Mouse (Mus musculus) gastrocnemius, adult 2 months (tissue): Measurements from ENCODE around the gene Cnp. TPM values are rescaled to one million over a fixed set of nuclear protein-coding genes. Genes with fewer than 3 reads are reported as not detected.
A peak's percentile ranks its signal among the peaks of the same experiment; 100 is the strongest.
"Not testable (repeated sequence)": the region's sequence is repeated elsewhere in the genome, so short reads cannot be mapped to it uniquely, and the experiment has no call there.

Experiments used
- DNase-seq: peaks from one replicate; pipeline ENCODE4 v3.0.0; 2022
- H3K27ac ChIP-seq: fragments of 200-600 bp; 2 replicates; pipeline ENCODE4 v1.8.1; 2022; ENCODE audit warnings: mild to moderate bottlenecking
- H3K4me3 ChIP-seq: fragments of 200-600 bp; 2 replicates; pipeline ENCODE4 v1.8.1; 2022; ENCODE audit warnings: mild to moderate bottlenecking, moderate library complexity
- CTCF ChIP-seq: fragments of 200-600 bp; IDR thresholded peaks from 2 replicates; pipeline ENCODE4 v1.8.1; 2022; ENCODE audit warnings: antibody characterized with exemption, mild to moderate bottlenecking, moderate library complexity
- intact Hi-C: fragments of 180-260 bp; cut with DNase I; formaldehyde crosslinking; loops from one replicate; pipeline ENCODE4 v1.15.1; 2025
- total RNA-seq, 2 experiments: library from RNA; stranded (reverse); gene quantifications; 2 replicates each; pipeline ENCODE4 v1.2.3; 2021

Cnp gene
- total RNA-seq, 2 experiments from 2014 or later: 3.2 to 4.4 TPM

DNA sequence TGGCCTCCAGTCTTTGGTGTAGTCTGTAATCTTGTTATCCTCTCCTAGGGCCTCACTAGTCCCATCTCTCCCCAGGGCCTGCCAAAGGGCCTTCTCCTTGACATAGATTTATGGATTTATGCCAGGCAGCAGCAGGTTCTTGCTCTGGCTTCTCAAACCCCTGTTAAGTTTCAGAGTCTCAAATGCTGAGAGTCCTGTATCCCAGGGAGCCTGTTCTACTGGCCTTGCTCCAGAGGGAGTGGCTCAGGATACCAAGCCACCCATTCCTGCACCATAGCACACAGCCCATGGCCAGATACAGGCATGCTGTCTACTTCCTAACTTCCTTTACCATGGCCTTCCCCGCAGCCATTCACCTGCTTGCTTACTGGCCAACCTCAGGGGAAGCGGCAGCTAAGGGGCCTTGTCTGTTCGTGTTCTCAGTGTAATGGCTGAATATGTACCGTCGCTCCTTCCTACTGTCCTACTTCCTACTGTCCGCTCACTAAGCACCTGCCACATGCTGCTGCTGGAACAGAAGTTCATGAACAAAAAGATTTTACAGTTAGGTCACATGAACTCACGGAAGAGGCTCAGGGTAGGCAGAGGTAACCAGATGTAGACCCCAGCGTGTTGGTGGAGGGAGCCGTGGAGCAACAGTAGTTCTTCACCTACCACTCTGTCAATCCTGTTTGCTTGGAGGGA is 4.6 kb downstream of the Cnp start:
- intact Hi-C loops: no loop called here
- Histone ChIP-seq H3K27ac (peak overlapping the region; percentile 24; the same call in 1 of the 2 replicates), H3K4me3 (peak overlapping the region; percentile 91)
- DNase-seq: no peak
- TF ChIP-seq CTCF: no peak

GRCm38 (mm10) chr11:100580275-100580674 is 5.6 kb downstream of the Cnp start:
- DNase-seq: no peak
- Histone ChIP-seq H3K27ac (no peak overlapping the region), H3K4me3 (no peak overlapping the region)
- intact Hi-C loops: no loop called here
- TF ChIP-seq CTCF: no peak

GRCm38 (mm10) chr11:100581756-100582155 is 7.1 kb downstream of the Cnp start:
- TF ChIP-seq CTCF: no peak
- Histone ChIP-seq H3K27ac (no peak overlapping the region), H3K4me3 (no peak overlapping the region)
- intact Hi-C loops: no loop called here
- no peak for DNase-seq

DNA sequence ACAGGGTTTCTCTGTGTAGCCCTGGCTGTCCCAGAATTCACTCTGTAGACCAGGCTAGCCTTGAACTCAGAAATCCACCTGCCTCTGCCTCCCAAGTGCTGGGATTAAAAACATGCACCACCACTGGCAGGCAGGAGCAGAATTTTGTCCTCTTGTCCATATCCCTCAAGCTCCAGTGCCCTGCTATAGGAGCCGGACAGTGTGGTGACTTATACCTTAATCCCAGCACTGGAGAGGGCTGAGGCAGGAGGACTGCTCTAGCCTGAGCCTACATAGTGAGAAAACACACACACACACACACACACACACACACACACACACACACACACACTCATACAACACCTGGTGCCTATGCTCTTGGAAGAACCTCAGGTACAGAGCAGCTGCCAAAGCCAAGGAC is 7.7 kb downstream of the Cnp start:
- H3K27ac ChIP-seq, intact Hi-C loops, DNase-seq, H3K4me3 ChIP-seq: not testable (repeated sequence)

DNA sequence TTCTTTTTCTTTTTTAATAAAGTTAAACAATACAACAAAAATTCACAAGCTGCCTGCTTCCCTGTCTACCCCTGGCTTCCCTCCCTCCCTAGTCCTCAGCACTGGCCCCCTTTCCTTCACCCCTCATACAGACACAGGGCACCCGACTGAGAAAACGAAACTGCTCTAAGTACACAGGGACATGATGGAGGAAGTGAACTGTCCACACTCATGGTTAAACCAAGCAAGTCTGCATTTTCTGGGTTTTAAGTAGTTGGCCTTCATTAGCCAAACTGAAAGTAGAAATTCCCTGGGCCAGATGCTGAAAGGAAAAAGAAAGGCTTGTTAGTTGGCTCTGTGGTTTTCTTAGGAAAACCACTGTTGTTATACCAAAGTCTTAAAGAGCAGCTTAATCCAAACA is 8.1 kb downstream of the Cnp start:
- no peak for DNase-seq
- intact Hi-C loops: no loop called here
- no peak for TF ChIP-seq CTCF
- H3K4me3 ChIP-seq: no peak overlapping the region
- H3K27ac ChIP-seq: no peak overlapping the region

GRCm38 (mm10) chr11:100584561-100584961 is 9.9 kb downstream of the Cnp start:
- intact Hi-C loops: no loop called here

DNA sequence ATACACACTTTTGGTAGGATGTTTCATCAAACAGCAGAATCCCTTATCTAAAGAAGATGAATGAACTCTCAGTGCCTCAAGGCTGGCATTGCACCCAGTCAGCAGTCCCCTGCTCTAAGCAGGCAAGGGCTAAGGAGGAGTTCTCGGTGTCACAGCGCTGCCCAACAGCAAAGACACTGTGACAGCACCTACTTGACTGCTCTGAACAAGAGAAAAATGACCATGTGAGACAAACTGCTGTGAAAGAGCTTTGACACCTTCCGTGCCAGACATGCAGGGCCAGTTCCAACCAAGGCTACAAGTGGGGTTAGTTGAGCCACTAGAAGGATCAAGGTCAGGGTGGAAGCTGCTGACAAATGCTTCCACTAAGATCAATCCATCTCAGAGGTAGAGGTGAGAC is 10.4 kb downstream of the Cnp start:
- TF ChIP-seq CTCF: no peak
- DNase-seq: no peak
- intact Hi-C loops: no loop called here
- H3K27ac ChIP-seq: peak overlapping the region; percentile 53
- no peak overlapping the region for H3K4me3 ChIP-seq

More at GRCm38 (mm10) chr11:100584561-100584961, 9.9 kb downstream of the Cnp start:
- no peak overlapping the region for H3K4me3 ChIP-seq
- no peak for DNase-seq
- TF ChIP-seq CTCF: no peak
- H3K27ac ChIP-seq: peak overlapping the region; percentile 53; the same call in 1 of the 2 replicates

GRCm38 (mm10) chr11:100588462-100588861 is 13.8 kb downstream of the Cnp start:
- DNase-seq: no peak
- Histone ChIP-seq H3K27ac (no peak overlapping the region), H3K4me3 (no peak overlapping the region)
- intact Hi-C loops: no loop called here
- TF ChIP-seq CTCF: no peak

- intact Hi-C loops: no loop called here
- Histone ChIP-seq H3K4me3 (no peak overlapping the region), H3K27ac (no peak overlapping the region)
- no peak for DNase-seq
- TF ChIP-seq CTCF: no peak
Observed at GRCm38 (mm10) chr11:100592346-100593046, 17.8 kb downstream of the Cnp start.

- Histone ChIP-seq H3K27ac (peak overlapping the region; percentile 38), H3K4me3 (no peak overlapping the region)
- no peak for DNase-seq
- intact Hi-C loops: no loop called here
- no peak for TF ChIP-seq CTCF
Observed at GRCm38 (mm10) chr11:100594608-100595007, 19.9 kb downstream of the Cnp start.

- H3K4me3 ChIP-seq: peak overlapping the region; percentile 19; the same call in 1 of the 2 replicates
- peak overlapping the region; percentile 69 for H3K27ac ChIP-seq
- DNase-seq: peak; percentile 61
- intact Hi-C loops: no loop called here
- TF ChIP-seq CTCF: no peak
Observed at GRCm38 (mm10) chr11:100595533-100595932, 20.8 kb downstream of the Cnp start.

GRCm38 (mm10) chr11:100598074-100598473 is 23.4 kb downstream of the Cnp start:
- Histone ChIP-seq H3K4me3 (no peak overlapping the region), H3K27ac (no peak overlapping the region)
- DNase-seq: no peak
- intact Hi-C loops: no loop called here
- TF ChIP-seq CTCF: no peak

GRCm38 (mm10) chr11:100601372-100601771 is 26.7 kb downstream of the Cnp start:
- Histone ChIP-seq H3K27ac (no peak overlapping the region), H3K4me3 (no peak overlapping the region)
- intact Hi-C loops: no loop called here
- no peak for TF ChIP-seq CTCF
- no peak for DNase-seq
